Mouse (Mus musculus) frontal cortex, postnatal 25 days (tissue): ENCODE data around the gene Slc5a3.

Experiments
- DNase-seq, 2 experiments: peaks; one replicate each; pipeline ENCODE4 v3.0.0; 2022; ENCODE audit warnings: low spot score in 2 of 2

The Slc5a3 gene

GRCm38 (mm10) chr16:92120899-92121531 is 62.9 kb downstream of the Slc5a3 start:
- DNase-seq, result no peak

DNA sequence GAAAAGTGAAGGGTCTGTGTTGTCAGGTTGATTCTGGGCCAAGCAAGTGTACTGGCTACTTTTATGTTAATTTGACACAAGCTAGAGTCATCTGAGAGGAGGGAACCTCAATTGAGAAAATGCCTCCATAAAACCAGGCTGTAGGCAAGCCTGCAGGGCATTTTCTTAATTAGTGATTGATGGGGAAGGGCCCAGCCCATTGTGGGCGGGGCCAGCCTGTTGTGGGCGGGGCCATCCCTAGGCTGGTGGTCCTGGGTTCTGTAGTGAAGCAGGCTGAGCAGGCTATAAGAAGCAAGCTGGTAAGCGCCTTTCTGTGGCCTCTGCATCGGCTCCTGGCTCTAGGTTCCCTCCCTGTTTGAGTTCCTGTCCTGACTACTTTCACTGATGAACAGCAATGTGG is 69.1 kb downstream of the Slc5a3 start:
- DNase-seq, result no peak

DNA sequence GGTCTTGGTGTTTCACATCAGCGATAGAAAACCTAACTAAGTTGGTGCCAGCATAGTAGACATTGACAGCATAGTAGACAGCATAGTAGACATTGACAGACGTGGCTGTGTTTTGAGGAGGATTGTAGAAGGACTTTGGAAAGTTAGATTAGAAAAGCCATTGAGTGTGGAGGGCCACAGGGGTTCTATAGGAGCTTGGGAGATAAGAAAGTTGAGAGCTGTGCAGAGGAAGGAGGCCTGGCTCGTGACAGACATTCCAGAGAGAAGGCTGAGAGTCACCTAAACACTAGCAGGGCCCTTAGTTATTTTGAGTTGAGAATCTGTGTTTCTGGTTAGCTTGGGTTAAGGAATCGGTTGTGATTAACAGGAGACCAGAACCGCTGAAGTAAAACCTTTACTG is 69.5 kb downstream of the Slc5a3 start:
- no peak for DNase-seq

DNA sequence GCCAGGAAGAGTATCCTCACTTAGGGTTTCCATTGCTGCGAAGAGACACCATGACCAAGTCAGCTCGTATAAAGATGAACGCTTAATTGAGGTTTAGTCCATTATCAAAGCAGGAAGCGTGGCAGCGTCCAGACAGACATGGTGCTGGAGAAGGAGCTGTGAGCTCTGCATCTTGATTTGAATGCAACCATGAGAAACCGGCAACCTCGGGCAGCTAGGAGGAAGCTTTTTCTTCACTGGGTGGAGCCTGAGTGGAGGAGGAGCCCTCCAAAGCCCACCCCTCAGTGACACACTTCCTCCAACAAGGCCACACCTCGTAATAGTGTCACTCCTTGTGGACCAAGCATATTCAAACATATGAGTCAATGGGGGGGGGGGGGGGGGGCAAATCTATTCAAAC is 71.7 kb downstream of the Slc5a3 start:
- DNase-seq, result no peak

DNA sequence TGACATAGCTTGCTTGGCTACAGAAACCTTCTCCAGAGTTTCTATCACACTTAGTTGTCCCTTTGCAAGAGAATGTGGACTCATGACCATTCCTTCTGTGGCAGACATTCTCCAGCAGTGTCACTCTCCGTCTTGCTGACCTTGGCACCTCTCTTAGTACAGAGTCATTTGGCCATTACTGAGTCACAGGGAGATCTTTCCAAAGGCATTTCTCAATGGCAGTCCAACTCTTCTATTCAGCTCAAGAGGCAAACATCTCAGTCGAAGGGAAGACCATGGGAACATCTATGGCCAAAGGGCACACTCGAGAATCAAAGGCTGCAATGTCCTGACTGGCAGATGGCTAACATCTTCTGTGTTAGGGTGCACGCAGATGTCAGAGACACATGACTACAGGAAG is 74.4 kb downstream of the Slc5a3 start:
- DNase-seq, result no peak

- no peak for DNase-seq
Observed at GRCm38 (mm10) chr16:92134148-92134764, 76.1 kb downstream of the Slc5a3 start.

- DNase-seq, result no peak
Observed at GRCm38 (mm10) chr16:92136275-92136674, 78.2 kb downstream of the Slc5a3 start.
